Mouse (Mus musculus) liver, embryonic 14.5 days (tissue): Measurements from ENCODE around the gene Glt1d1. TPM values are rescaled to one million over a fixed set of nuclear protein-coding genes. Genes with fewer than 3 reads are reported as not detected.

Experiments used
- ATAC-seq: fragments of 200-750 bp; cut with Nextera tagmentation; 2 replicates; pipeline ENCODE4 v1.8.0; 2017; ENCODE audit warnings: moderate number of reproducible peaks, mild to moderate bottlenecking, moderate library complexity; ENCODE audit not compliant: insufficient read depth
- DNase-seq, 3 experiments: peaks; one replicate each; pipeline ENCODE4 v3.0.0-alpha.2; 2012 to 2013; ENCODE audit warnings: low read depth in 3 of 3, low spot score in 3 of 3
- H3K27ac ChIP-seq: fragments of 300-500 bp; sonication (generic); 2 replicates; pipeline ENCODE4 v1.5.1; 2014; ENCODE audit warnings: moderate library complexity, mild to moderate bottlenecking, control low read depth, inconsistent platforms
- H3K27me3 ChIP-seq: fragments of 300-500 bp; sonication (generic); 2 replicates; pipeline ENCODE4 v1.6.1; 2014; ENCODE audit warnings: mild to moderate bottlenecking, low read length, moderate library complexity; ENCODE audit not compliant: control insufficient read depth, insufficient read depth
- H3K36me3 ChIP-seq: fragments of 300-500 bp; sonication (generic); replicated peaks from 2 replicates; pipeline ENCODE4 v1.6.1; 2014; ENCODE audit warnings: low read depth; ENCODE audit not compliant: control insufficient read depth, insufficient read depth
- H3K4me1 ChIP-seq, 2 experiments: fragments of 200-500 bp in 1 of 2; fragments of 300-500 bp in 1 of 2; sonication (generic) in 1 of 2; replicated peaks; 2 replicates each; pipeline ENCODE4 v1.6.1; 2012 to 2014; ENCODE audit warnings: antibody characterized with exemption in 1 of 2, inconsistent platforms in 1 of 2, low read length in 1 of 2; ENCODE audit not compliant: control insufficient read depth in 2 of 2, insufficient read depth in 2 of 2
- H3K4me2 ChIP-seq: fragments of 300-500 bp; sonication (generic); 2 replicates; pipeline ENCODE4 v1.6.1; 2014; ENCODE audit warnings: low read depth, mild to moderate bottlenecking, control low read depth, moderate library complexity
- H3K4me3 ChIP-seq, 2 experiments: fragments of 200-500 bp in 1 of 2; fragments of 300-500 bp in 1 of 2; sonication (generic) in 1 of 2; 2 replicates each; pipeline ENCODE4 v1.5.1; 2012 to 2014; ENCODE audit warnings: low read depth in 2 of 2, low read length in 2 of 2, mild to moderate bottlenecking in 2 of 2, control low read depth in 1 of 2, inconsistent platforms in 1 of 2, moderate library complexity in 1 of 2; ENCODE audit not compliant: insufficient read depth in 1 of 2
- H3K9ac ChIP-seq: fragments of 300-500 bp; sonication (generic); replicated peaks from 2 replicates; pipeline ENCODE4 v1.6.1; 2014; ENCODE audit warnings: mild to moderate bottlenecking, control low read depth, moderate library complexity
- H3K9me3 ChIP-seq: fragments of 300-500 bp; sonication (generic); 2 replicates; pipeline ENCODE4 v1.6.1; 2016; ENCODE audit warnings: low read length, mixed read lengths; ENCODE audit not compliant: control insufficient read depth
- CTCF ChIP-seq: IDR thresholded peaks from 2 replicates; pipeline ENCODE4 v1.5.1; 2016; ENCODE audit warnings: antibody characterized with exemption, low read depth, control low read depth
- EP300 ChIP-seq: IDR thresholded peaks from 2 replicates; pipeline ENCODE4 v1.6.1; 2016; ENCODE audit warnings: antibody characterized with exemption, low read depth
- WGBS: fragments of 180-500 bp; shearing (Covaris S2); extraction: QIAGEN DNeasy Blood & Tissue Kit; methylation state at CpG from one replicate; pipeline ENCODE4 v1.1.7; 2014; ENCODE audit not compliant: insufficient replicate concordance; 5-methylcytosine and 5-hydroxymethylcytosine counted together
- polyA plus RNA-seq, 2 experiments: library from polyadenylated mRNA; depleted of rRNA in 1 of 2; stranded (reverse) in 1 of 2; unstranded in 1 of 2; fragments of >200 nt; fragmentation: Nextera tagmentation in 1 of 2; extraction: Ambion mirVana in 1 of 2; gene quantifications; 2 replicates each; pipeline versions ENCODE4 v1.2.1 to v1.2.3; 2012 to 2014

Glt1d1 gene
- polyA plus RNA-seq, 2 experiments, result 0.13 TPM; not detected in 1

DNA sequence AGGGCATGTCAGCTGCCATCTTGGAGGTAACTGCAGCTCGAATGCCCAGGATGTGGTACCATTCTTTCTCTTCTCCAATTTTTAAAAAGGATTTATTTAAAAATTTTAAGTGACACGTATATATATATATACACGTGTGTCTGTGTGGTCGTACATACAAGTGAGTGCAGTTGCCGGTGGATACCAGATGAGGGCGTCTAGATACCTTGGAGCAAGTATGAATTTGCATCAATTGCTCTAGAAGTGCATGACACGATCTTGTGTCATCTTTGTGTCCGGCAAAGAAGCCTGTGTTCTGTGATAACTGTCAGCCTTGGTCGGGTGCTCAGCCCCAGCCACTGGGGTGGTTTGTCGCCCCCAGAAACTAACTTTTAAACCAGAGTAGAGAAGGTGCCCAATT, 59.0 kb downstream of the Glt1d1 start:
- TF ChIP-seq CTCF, result peak; percentile 3; the same call in 1 of the 2 replicates
- TF ChIP-seq EP300, result no peak
- Histone ChIP-seq H3K36me3 (no peaks in the 10 kb centered on the region), H3K4me2 (no peak overlapping the region), H3K4me1 (no peaks in the 10 kb centered on the region), H3K9ac (no peak overlapping the region), H3K4me3 (no peak overlapping the region), H3K9me3 (no peaks in the 10 kb centered on the region), H3K27me3 (no peaks in the 10 kb centered on the region), H3K27ac (no peak overlapping the region)
- DNase-seq (no peak), ATAC-seq (no peak)
- WGBS, result 72% methylated on average over 10 of the region's 10 CpGs

DNA sequence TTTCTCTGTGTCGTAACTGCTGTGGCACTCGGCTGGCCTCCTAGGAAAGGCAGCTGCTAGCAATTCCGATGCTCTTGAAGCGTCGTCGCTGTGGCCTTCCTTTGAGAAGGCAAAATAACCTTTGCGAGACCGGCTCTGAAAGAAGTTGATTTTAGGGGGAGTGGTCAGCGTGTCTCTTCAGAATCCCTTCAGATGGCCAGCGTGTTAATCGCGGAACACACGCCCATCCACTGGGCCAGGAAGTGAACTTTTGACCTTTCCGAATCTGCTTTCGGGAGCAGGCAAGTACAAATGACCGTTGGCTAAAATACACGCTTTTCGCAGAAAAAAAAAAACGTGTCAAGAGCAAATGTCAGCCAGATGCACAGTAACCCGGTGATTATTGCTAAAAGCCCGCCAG, 59.5 kb downstream of the Glt1d1 start:
- Histone ChIP-seq H3K4me2 (no peak overlapping the region), H3K27me3 (no peaks in the 10 kb centered on the region), H3K9me3 (no peaks in the 10 kb centered on the region), H3K4me3 (no peak overlapping the region), H3K36me3 (no peaks in the 10 kb centered on the region), H3K4me1 (no peaks in the 10 kb centered on the region), H3K9ac (no peak overlapping the region), H3K27ac (no peak overlapping the region)
- no peak for TF ChIP-seq CTCF
- TF ChIP-seq EP300, result no peak
- no peak for DNase-seq
- WGBS, result 75% methylated on average over 21 of the region's 21 CpGs
- ATAC-seq, result no peak

DNA sequence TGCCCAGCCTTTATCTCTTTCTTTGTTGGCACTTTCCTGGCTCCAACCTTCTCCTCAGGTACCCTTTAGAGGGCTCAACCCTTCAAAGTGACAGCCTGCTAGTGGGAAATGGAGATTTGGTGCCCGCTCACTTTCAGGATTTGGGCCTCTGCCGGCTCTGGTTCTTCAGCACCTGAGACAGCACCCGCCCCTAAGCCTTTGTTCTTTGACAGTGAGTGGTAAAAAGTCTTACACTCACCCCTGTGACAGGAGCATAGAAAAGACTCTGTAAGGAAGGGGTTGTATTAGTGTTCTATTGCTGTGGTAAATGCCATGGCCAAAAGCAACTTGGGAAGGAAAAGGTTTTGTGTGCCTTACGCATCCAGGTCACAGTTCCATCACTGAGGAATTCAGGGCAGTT, 63.8 kb downstream of the Glt1d1 start:
- TF ChIP-seq CTCF (no peak), EP300 (no peak)
- WGBS, result 63% methylated on average over 4 of the region's 4 CpGs

DNA sequence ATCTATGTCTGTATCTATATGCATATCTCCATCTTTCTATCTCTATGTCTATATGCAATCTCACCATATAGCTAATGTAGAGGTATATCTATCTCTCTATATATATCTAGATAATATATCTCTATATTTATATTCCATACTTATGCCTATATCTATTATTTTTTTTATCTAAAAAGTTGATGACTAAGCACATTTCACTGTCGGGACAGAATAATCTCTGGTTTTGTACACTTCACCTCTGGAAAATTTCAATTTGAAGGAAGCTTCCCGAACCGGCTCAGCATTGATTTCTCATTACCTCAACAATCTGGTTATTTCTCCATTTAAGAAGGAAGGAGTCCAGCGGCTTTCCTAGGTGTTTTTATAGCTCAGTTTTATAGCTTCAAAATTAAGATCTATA, 64.5 kb downstream of the Glt1d1 start:
- Histone ChIP-seq H3K9me3 (no peaks in the 10 kb centered on the region), H3K27ac (no peak overlapping the region), H3K36me3 (no peaks in the 10 kb centered on the region), H3K4me2 (no peak overlapping the region), H3K4me1 (no peaks in the 10 kb centered on the region), H3K27me3 (no peaks in the 10 kb centered on the region), H3K9ac (no peak overlapping the region), H3K4me3 (no peak overlapping the region)
- DNase-seq (no peak), ATAC-seq (no peak)
- WGBS, result 62% methylated on average over 4 of the region's 4 CpGs
- TF ChIP-seq EP300 (no peak), CTCF (no peak)

More for the DNA sequence above, 63.8 kb downstream of the Glt1d1 start:
- Histone ChIP-seq H3K4me1 (no peaks in the 10 kb centered on the region), H3K4me3 (no peak overlapping the region), H3K36me3 (no peaks in the 10 kb centered on the region), H3K27me3 (no peaks in the 10 kb centered on the region), H3K4me2 (no peak overlapping the region), H3K9ac (no peak overlapping the region), H3K27ac (no peak overlapping the region), H3K9me3 (no peaks in the 10 kb centered on the region)
- no peak for ATAC-seq
- DNase-seq, result no peak

DNA sequence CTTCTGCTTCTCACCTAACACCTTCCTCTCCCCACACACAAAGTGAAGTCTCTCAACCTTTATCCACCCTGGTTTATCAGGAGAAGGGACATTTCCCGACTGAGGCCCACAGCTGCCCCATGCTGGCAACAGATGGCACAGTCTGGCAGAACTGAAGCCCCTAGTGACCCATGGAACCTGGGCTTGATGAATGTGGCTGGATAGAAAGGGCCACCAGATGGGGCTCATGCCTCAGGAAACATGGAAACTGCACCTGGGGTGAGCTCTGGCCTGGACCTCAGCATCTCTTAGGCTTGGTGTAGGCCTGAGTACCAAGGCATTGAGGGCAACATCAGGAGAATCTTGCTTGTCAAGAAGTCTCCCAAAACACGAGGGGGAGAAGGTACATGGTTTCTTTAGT, 66.5 kb downstream of the Glt1d1 start:
- Histone ChIP-seq H3K27ac (no peak overlapping the region), H3K9ac (no peak overlapping the region), H3K4me3 (no peak overlapping the region), H3K36me3 (no peaks in the 10 kb centered on the region), H3K4me1 (no peaks in the 10 kb centered on the region), H3K9me3 (no peaks in the 10 kb centered on the region), H3K27me3 (no peaks in the 10 kb centered on the region), H3K4me2 (no peak overlapping the region)
- no peak for DNase-seq
- WGBS, result 45% methylated on average over 2 of the region's 2 CpGs
- no peak for ATAC-seq
- TF ChIP-seq CTCF (0 out of 2 replicates have a peak, but pooled peaks have one; percentile 2), EP300 (no peak)
